Mouse (Mus musculus) stomach, embryonic 16.5 days (tissue): ENCODE data around the gene Thumpd3. TPM values are rescaled to one million over a fixed set of nuclear protein-coding genes. Genes with fewer than 3 reads are reported as not detected.

Source experiments
- polyA plus RNA-seq: library from polyadenylated mRNA; unstranded; fragments of >200 nt; fragmentation: Nextera tagmentation; extraction: Ambion mirVana; gene quantifications from 2 replicates; pipeline ENCODE4 v1.2.1, GENCODE M21; 2015

Gene Thumpd3
- polyA plus RNA-seq, 1 experiment from 2014 or later = 51.0 TPM

Other genes with a start within 250 kb of the Thumpd3 start
- 6.0 and 6.9 TPM in 2 replicates for gene Srgap3, start 99.0 kb upstream of the Thumpd3 start, polyA plus RNA-seq
- gene Setd5, start 31.1 kb downstream of the Thumpd3 start, polyA plus RNA-seq = 65.6 and 66.3 TPM in 2 replicates
- gene Lhfpl4, start 149.2 kb downstream of the Thumpd3 start, polyA plus RNA-seq = 1.3 and 1.6 TPM in 2 replicates
- 25.9 and 26.2 TPM in 2 replicates for gene Mtmr14, start 191.6 kb downstream of the Thumpd3 start, polyA plus RNA-seq
- 0.06 TPM in 1 of 2 replicates, not detected in the other for gene Cpne9, start 236.1 kb downstream of the Thumpd3 start, polyA plus RNA-seq